Mouse (Mus musculus) small intestine, adult 2 months (tissue): Measurements from ENCODE around the gene Grhpr.

Source experiments
- CTCF ChIP-seq: fragments of 200-500 bp; IDR thresholded peaks from 2 replicates; pipeline ENCODE4 v1.5.1; 2012; ENCODE audit warnings: low read depth, mild to moderate bottlenecking, control low read depth, inconsistent platforms, low read length, moderate library complexity, mixed read lengths; ENCODE audit not compliant: insufficient replicate concordance, insufficient read length; ENCODE audit errors: extremely low read depth
- POLR2A ChIP-seq: fragments of 200-500 bp; IDR thresholded peaks from 2 replicates; pipeline ENCODE4 v1.6.1; 2012; ENCODE audit warnings: low read depth, mild to moderate bottlenecking, control low read depth, inconsistent platforms, low read length, moderate library complexity

- TF ChIP-seq POLR2A: no peak
- TF ChIP-seq CTCF: no peak
Measured at GRCm38 (mm10) chr4:44990560-44990959, 9.4 kb downstream of the Grhpr start.
